Mouse (Mus musculus) cerebellum, adult (tissue): Measurements from ENCODE around the gene Nfam1.
A peak's percentile ranks its signal among the peaks of the same experiment; 100 is the strongest.
"Not testable (repeated sequence)": the region's sequence is repeated elsewhere in the genome, so short reads cannot be mapped to it uniquely, and the experiment has no call there.

Source experiments
- ATAC-seq: cut with Nextera tagmentation; 2 replicates; pipeline ENCODE4 v1.9.2; 2017; ENCODE audit warnings: mild to moderate bottlenecking, moderate library complexity, mixed read lengths; ENCODE audit not compliant: insufficient number of reproducible peaks, low FRiP score, low TSS enrichment

Nfam1 gene

GRCm38 (mm10) chr15:83032981-83033541, at the start of gene Nfam1:
TSS of gene Nfam1 (minus strand) at chr15:83033306.
- ATAC-seq: no peak

GRCm38 (mm10) chr15:83075607-83076525, 42.8 kb upstream of the Nfam1 start:
- ATAC-seq: no peak

GRCm38 (mm10) chr15:83074179-83074578, 41.1 kb upstream of the Nfam1 start:
- ATAC-seq: no peak

GRCm38 (mm10) chr15:83071752-83072151, 38.6 kb upstream of the Nfam1 start:
- no peak for ATAC-seq

- ATAC-seq: no peak
Observed at GRCm38 (mm10) chr15:83070942-83071341, 37.8 kb upstream of the Nfam1 start.

- no peak for ATAC-seq
Observed at GRCm38 (mm10) chr15:83068270-83068669, 35.2 kb upstream of the Nfam1 start.

GRCm38 (mm10) chr15:83065543-83065942, 32.4 kb upstream of the Nfam1 start:
- ATAC-seq: no peak

GRCm38 (mm10) chr15:83062582-83062981, 29.5 kb upstream of the Nfam1 start:
- not testable (repeated sequence) for ATAC-seq

GRCm38 (mm10) chr15:83061689-83062088, 28.6 kb upstream of the Nfam1 start:
- no peak for ATAC-seq

- ATAC-seq: no peak
Observed at GRCm38 (mm10) chr15:83059233-83059660, 26.1 kb upstream of the Nfam1 start.

- no peak for ATAC-seq
Observed at GRCm38 (mm10) chr15:83057533-83057932, 24.4 kb upstream of the Nfam1 start.

- ATAC-seq: 0 out of 2 replicates have a peak, but pooled peaks have one; percentile 31
Observed at GRCm38 (mm10) chr15:83056378-83057083, 23.4 kb upstream of the Nfam1 start.

- ATAC-seq: no peak
Observed at GRCm38 (mm10) chr15:83055569-83055968, 22.5 kb upstream of the Nfam1 start.

GRCm38 (mm10) chr15:83053261-83053660, 20.2 kb upstream of the Nfam1 start:
- no peak for ATAC-seq

GRCm38 (mm10) chr15:83052341-83053104, 19.4 kb upstream of the Nfam1 start:
- ATAC-seq: no peak

GRCm38 (mm10) chr15:83046730-83047129, 13.6 kb upstream of the Nfam1 start:
- no peak for ATAC-seq

GRCm38 (mm10) chr15:83046308-83046707, 13.2 kb upstream of the Nfam1 start:
- no peak for ATAC-seq

GRCm38 (mm10) chr15:83045565-83045964, 12.5 kb upstream of the Nfam1 start:
- ATAC-seq: not testable (repeated sequence)

GRCm38 (mm10) chr15:83043362-83043708, 10.2 kb upstream of the Nfam1 start:
- no peak for ATAC-seq

GRCm38 (mm10) chr15:83042655-83043361, 9.7 kb upstream of the Nfam1 start:
- no peak for ATAC-seq
